Mouse (Mus musculus) fat pad, adult 2 months (tissue): Measurements from ENCODE around the gene Lcp1.

Source experiments
- DNase-seq: peaks from one replicate; pipeline ENCODE4 v3.0.0-alpha.2; 2011; ENCODE audit warnings: low read depth, low spot score; ENCODE audit errors: extremely low read depth

Gene Lcp1

DNA sequence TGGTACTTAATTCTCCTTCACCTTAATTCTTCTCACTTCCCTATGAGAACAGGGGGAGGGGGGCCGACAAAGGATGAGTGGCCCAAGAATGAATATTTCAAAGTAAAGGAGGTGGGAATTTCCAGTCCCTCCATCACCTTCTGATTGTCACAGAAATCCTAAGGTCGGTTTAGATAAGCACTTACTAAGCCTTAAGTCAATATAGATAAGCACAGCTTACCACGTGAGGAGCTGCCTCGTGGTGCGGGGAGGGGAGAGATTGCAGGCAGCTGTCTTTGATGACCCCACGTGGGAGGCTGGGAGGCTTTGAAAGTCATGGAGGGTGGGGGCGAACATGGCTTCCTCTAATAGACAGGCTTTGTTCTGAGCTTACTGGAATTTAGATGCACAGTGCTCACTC is 66.8 kb downstream of the Lcp1 start:
- no peak for DNase-seq

DNA sequence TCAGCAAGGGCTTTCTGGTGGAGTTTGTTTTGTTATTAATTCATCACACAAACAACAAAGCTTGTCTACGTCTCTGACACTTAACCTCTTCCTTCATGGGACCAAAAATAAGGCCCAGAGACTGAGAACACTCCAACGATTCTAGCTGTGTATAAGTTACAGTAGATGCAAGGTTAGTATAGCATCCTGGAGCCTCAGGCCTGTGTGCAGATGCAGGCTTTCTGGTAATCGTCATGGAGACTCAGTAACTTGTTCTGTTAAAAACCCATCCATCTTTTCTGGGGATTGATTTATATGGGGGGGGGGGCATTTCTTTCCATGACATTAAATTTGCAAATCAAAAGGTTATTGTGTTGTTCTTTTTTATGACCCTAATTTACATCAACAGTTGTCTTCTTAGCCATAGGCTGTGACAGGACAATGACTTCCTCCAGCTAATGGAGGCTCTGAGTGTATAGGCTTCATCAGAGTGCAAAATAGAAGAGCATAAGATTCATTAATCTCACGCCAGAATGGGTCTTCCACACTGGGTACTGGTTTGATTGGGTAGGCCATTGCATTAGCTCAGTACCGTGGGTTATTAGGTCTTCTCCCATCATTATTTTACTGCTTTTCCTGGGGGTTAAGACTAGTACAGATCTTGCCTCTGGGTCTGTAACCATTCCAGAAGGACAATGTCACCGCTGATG is 74.6 kb downstream of the Lcp1 start:
- DNase-seq, result peak; percentile 8

GRCm38 (mm10) chr14:75206307-75206706 is 75.4 kb downstream of the Lcp1 start:
- no peak for DNase-seq

DNA sequence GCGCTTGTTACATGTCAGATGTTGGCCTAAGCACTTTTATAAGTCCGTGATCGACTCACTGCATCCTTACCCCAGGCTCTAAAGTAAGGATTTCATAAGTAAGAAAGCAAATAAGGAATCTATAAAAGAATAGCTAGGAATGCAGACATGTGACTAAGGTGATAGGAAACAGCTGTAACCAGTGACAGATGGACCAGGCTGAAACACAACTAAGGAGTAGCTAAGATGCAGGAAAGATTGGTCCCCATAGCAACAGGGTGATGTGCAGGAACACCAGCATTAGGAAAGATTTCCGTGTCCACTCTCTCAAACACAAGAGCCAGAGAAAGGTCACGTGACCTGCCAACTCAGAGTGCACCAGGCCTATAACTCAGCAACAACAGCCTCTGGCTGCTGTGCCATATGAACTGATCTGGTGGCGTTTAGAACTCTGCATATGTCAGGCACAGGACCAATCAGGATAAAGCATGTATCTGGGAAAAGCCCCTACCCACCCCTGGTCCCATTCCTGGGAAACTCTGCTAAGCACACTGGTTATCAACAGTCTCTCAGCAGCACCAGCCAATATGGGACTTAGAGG is 77.8 kb downstream of the Lcp1 start:
- DNase-seq, result no peak

- DNase-seq, result no peak
These were observed 82.9 kb downstream of the Lcp1 start for GRCm38 (mm10) chr14:75213752-75214151.

DNA sequence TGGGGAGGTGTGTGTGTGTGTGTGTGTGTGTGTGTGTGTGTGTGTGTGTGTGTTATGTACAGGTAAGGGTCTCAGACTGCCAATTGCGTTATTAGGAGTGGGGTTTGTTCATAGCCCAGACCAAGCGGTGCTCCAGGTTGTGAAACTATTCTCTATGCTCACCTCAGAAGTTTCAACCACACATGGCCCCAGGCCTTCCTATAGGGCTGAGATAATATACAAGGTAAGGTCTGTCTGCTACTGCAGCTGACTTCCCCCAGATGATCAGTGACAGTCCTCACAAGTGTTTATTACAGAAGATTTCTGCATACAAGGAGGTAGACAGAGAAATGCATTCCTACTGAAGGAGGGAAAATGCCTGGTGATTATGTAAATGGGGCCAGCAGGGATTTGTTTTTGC is 87.9 kb downstream of the Lcp1 start:
- DNase-seq, result no peak

GRCm38 (mm10) chr14:75219250-75219913 is 88.5 kb downstream of the Lcp1 start:
- no peak for DNase-seq

DNA sequence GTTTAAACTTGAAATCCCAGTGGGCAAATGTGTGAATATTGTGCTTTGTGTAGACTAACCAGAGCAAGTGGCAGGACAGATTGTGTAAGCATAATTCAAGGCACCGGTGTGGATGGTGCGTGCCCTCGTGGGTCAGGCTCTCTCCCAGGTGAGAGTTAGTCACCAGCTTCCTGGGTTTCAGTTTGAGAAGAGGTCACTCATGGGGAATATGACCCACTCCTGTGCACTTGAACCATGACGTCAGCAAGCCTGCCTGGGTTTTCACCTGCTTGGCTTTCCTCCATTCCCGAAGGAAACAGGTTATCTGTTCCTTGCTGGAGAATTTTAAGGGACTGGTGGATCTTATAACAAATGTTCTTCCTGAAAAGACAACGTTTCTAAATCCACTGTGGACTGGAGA is 91.5 kb downstream of the Lcp1 start:
- DNase-seq, result no peak

DNA sequence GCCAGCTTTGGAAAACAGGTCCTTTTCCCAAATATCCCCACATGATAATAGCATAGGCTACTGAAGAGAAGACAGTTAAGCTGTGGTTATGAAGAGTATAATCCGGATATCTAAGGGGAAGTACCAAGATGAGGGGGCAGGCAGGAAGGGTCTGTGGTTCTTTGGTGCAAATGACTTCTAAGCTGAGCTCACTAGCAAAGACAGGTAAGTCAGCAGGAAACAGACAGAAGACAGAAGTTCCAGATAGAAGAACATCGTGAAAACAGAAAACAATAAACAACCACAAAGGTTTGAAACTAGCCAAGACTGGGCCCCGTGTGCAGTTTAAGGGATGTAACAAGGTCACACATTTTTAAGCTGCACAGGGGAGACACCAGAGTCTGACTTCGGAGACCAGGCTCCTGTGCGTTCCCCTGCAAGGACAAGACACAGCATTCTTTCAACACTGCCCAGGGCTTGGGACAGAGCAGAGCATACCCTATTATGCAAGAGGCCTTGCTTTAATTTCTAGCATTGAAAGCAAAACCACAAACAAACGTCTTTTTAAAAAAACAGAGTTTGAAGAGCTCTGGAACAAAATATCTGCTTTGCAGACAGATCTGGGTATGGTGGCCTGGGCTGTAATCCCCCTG is 96.7 kb downstream of the Lcp1 start:
- DNase-seq, result no peak

DNA sequence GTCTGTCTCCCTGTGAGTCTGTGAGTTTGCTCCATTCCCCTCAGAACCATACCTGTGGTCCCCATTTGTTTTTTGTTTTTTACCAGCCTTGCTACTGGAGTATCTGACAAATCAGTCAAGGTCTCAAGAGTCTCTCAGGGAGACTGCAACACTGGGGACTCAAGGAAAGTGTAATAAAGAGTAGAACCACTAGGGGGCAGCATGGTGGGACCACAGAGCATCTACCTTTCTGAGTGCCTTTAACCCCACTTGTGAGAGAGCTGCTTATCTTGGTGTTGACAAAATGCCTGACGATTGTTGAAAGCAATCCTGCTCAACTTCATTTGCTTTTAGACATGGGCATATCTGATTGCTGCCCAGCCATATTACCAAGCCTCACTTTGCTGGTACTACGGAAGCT is 98.9 kb downstream of the Lcp1 start:
- no peak for DNase-seq

DNA sequence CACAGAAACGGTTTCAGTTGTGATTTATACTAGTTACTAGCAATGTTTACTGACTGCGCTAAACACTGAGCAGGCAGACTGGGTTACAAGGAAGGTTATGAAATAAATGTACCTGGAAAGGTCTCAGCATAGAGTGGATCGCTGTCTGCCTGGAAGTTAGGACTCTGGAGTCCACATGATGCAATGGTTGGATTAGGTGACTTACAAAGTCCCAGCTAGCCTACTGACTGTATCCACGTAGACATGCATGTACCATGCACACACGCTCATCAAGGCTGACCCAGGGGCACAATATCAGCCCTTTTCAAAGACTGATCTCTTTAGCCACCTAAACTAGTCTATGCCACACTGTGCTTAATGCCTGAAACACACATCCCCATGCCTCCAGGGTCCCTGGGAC is 102.2 kb downstream of the Lcp1 start:
- no peak for DNase-seq

DNA sequence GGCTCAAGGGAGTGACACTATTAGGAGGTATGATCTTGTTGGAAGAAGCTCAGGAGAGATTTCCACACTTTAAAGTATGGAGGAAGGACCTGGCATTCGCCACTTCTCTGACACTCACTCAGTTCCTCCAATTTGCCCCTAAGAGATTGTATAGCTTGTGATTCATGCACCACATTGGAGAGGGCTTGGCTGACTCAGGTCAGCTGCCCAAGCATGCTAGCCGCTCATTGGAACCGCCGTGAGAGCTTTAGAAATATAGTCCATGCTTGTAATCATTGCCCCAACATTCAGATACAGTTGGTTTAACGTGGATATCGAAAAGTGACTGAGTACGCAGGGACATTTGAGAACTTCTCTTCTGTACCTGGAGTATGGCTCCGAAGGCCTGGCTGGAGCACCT is 104.7 kb downstream of the Lcp1 start:
- DNase-seq, result no peak

GRCm38 (mm10) chr14:75235955-75236635 is 105.2 kb downstream of the Lcp1 start:
- DNase-seq, result no peak

DNA sequence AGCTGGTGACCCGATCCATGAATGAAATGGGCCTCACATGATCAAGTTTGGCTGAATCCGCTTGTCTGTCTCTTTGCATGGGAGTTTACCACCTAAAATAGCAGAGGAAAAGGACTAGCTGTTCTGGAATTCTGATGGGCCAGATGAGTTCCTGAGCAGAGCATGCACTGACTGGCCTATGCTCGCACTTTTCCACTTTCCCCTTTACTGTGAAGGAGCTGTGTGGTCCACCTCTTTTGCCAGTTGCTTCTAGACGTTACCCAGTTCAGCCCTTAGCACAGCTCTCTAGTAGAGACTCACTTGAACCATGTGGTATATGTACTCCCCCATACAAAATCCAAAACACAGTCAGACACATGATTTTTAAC is 105.7 kb downstream of the Lcp1 start:
- no peak for DNase-seq

GRCm38 (mm10) chr14:75237096-75237495 is 106.2 kb downstream of the Lcp1 start:
- no peak for DNase-seq

GRCm38 (mm10) chr14:75238054-75238692 is 107.3 kb downstream of the Lcp1 start:
- no peak for DNase-seq

- DNase-seq, result no peak
These were observed 111.2 kb downstream of the Lcp1 start, which contains the start of gene Cpb2 for GRCm38 (mm10) chr14:75242087-75242486. Gene Cpb2, plus strand, starts transcription at chr14:75242287.

- no peak for DNase-seq
These were observed 115.4 kb downstream of the Lcp1 start for GRCm38 (mm10) chr14:75246024-75247000.

GRCm38 (mm10) chr14:75250432-75250831 is 119.5 kb downstream of the Lcp1 start:
- no peak for DNase-seq

GRCm38 (mm10) chr14:75256521-75256920 is 125.6 kb downstream of the Lcp1 start:
- DNase-seq, result no peak
